In genomic region chr9:58495035-58495434, GRCm38 (mm10) we compare ENCODE assay signal across 28 mouse cellular contexts. TPM values are rescaled to one million over a fixed set of nuclear protein-coding genes. Genes with fewer than 3 reads are reported as not detected.
A peak's percentile ranks its signal among the peaks of the same experiment; 100 is the strongest.
DNase-seq lines count a peak whose midpoint lies in the region; ATAC-seq and TF ChIP-seq lines count a peak whose summit lies in the region.
"Had no signal": no experiment of that assay in that cellular context is flagged by ENCODE, and none has a peak within 500 bp of the region (broad histone marks: within the 10 kb centered on the region; RNA-seq: fewer than 3 reads in every experiment).

No protein-coding gene starts in this region.

- H3K4me3 ChIP-seq in megakaryocyte, embryonic 14.5 days (replicated peaks), result peak overlapping the region; percentile 26
- H3K4me3 ChIP-seq in cortical plate, adult 2 months (ENCODE audit: insufficient read depth, low read length), result no peak overlapping the region
- H3K4me3 ChIP-seq: embryonic facial prominence, embryonic 10.5 days; embryonic facial prominence, embryonic 15.5 days; forebrain, embryonic 13.5 days; hindbrain, embryonic 15.5 days; limb, embryonic 12.5 days; lung, embryonic 15.5 days; midbrain, embryonic 13.5 days; neural tube, embryonic 15.5 days had no signal

- peaks cover under 1% of the 10 kb centered on the region; the same call in 1 of the 2 replicates for H3K9me3 ChIP-seq in megakaryocyte, embryonic 14.5 days
- H3K9me3 ChIP-seq: embryonic facial prominence, embryonic 10.5 days; embryonic facial prominence, embryonic 15.5 days; forebrain, embryonic 13.5 days; hindbrain, embryonic 15.5 days; limb, embryonic 12.5 days; lung, embryonic 15.5 days; midbrain, embryonic 13.5 days; neural tube, embryonic 15.5 days had no signal

- peaks cover 13% of the 10 kb centered on the region for H3K4me1 ChIP-seq in megakaryocyte, embryonic 14.5 days
- peaks cover 18% of the 10 kb centered on the region for H3K4me1 ChIP-seq in cortical plate, adult 2 months (ENCODE audit: control insufficient read depth, insufficient read depth, low read length)

- no peaks in the 10 kb centered on the region for H3K36me3 ChIP-seq in megakaryocyte, embryonic 14.5 days (replicated peaks; ENCODE audit: low read length)
- H3K36me3 ChIP-seq: lung, embryonic 15.5 days had no signal

- no peak for TF ChIP-seq POLR2A in cortical plate, adult 2 months (IDR thresholded peaks at IDR 0.05; ENCODE audit: extremely low read depth, insufficient read depth, low read length)

- no peak for DNase-seq in frontal cortex, postnatal 10 days (ENCODE audit: low spot score in 2 of 2)
- peak; percentile 12 to 19 for DNase-seq in thymus, postnatal 36 days
- DNase-seq in thymus, postnatal 25 days, result no peak
- DNase-seq in heart, postnatal 10 days, result no peak
- DNase-seq: adrenal gland, postnatal 25 days; cerebellum, postnatal 14 days; gastrocnemius, postnatal 36 days; heart, adult 18-20 months; kidney, adult 8-10 months; kidney, postnatal 4 days had no signal

- ATAC-seq in frontal cortex, adult (ENCODE audit: low TSS enrichment), result peak; percentile 33
- no peak for ATAC-seq in megakaryocyte, adult 5-6 weeks (ENCODE audit: poor library complexity, severe bottlenecking)
- ATAC-seq: forebrain, embryonic 13.5 days; midbrain, embryonic 13.5 days had no signal

- intact Hi-C loops in heart, postnatal 10 days (cut with DNase I), result loop anchor here (10.0 kb wide), 1 partner anchor 160 kb away; no protein-coding TSS in a partner anchor

- peak; percentile 20; the same call in 1 of the 2 replicates for TF ChIP-seq CTCF in cortical plate, adult 2 months (IDR thresholded peaks at IDR 0.05; ENCODE audit: extremely low read depth, insufficient read depth, low read length)

- H3K27ac ChIP-seq in cortical plate, adult 2 months (ENCODE audit: insufficient read depth, low read length), result no peak overlapping the region
- H3K27ac ChIP-seq: embryonic facial prominence, embryonic 10.5 days; embryonic facial prominence, embryonic 15.5 days; forebrain, embryonic 13.5 days; hindbrain, embryonic 15.5 days; kidney, postnatal 0 days; limb, embryonic 12.5 days; lung, embryonic 15.5 days; midbrain, embryonic 13.5 days; neural tube, embryonic 15.5 days; stomach, postnatal 0 days had no signal

- H3K27me3 ChIP-seq in megakaryocyte, embryonic 14.5 days (replicated peaks), result peaks cover 86% of the 10 kb centered on the region
- H3K27me3 ChIP-seq: hindbrain, embryonic 15.5 days; neural tube, embryonic 15.5 days had no signal

RNA-seq across cellular contexts. Expression of gene Insyn1, which starts 6.6 kb away (rescaled TPM):
- 1.3 and 2.8 TPM in 2 replicates for polyA plus RNA-seq in megakaryocyte, embryonic 14.5 days (2012; ENCODE audit: insufficient read depth, low replicate concordance)
- not detected in 2 replicates for total RNA-seq in megakaryocyte, adult 5-6 weeks (2015)
- not detected in 2 replicates for total RNA-seq in megakaryocyte, adult 5-6 weeks (2017)
- polyA plus RNA-seq in cortical plate, adult 2 months (2012; rRNA removed), result 130 and 143 TPM in 2 replicates
- 10 to 100 TPM; 11.0 to 11.4 TPM for total RNA-seq in heart, postnatal 10 days (2021)
- total RNA-seq: hematopoietic stem cell, adult 5-6 weeks; megakaryocyte-erythroid progenitor cell, adult 5-6 weeks had no signal
- polyA plus RNA-seq: liver, adult 2 months; liver, embryonic 16.5 days had no signal

Comparison
In these comparisons a context has a peak if more than half of its experiments do, and no peak if none do; other contexts are left out.
1. DNase-seq: peak in thymus, postnatal 36 days (2 of 2); none in frontal cortex, postnatal 10 days (0 of 2), thymus, postnatal 25 days (single experiment) and heart, postnatal 10 days (0 of 2).
2. RNA of gene Insyn1, which starts 6.6 kb away (total RNA-seq): 11.0 to 11.4 TPM in heart, postnatal 10 days; not detected in megakaryocyte, adult 5-6 weeks; every median in the first group is over 10 times any median in the second.